ENCODE assay signal across 8 mouse cellular contexts in the genomic region with DNA sequence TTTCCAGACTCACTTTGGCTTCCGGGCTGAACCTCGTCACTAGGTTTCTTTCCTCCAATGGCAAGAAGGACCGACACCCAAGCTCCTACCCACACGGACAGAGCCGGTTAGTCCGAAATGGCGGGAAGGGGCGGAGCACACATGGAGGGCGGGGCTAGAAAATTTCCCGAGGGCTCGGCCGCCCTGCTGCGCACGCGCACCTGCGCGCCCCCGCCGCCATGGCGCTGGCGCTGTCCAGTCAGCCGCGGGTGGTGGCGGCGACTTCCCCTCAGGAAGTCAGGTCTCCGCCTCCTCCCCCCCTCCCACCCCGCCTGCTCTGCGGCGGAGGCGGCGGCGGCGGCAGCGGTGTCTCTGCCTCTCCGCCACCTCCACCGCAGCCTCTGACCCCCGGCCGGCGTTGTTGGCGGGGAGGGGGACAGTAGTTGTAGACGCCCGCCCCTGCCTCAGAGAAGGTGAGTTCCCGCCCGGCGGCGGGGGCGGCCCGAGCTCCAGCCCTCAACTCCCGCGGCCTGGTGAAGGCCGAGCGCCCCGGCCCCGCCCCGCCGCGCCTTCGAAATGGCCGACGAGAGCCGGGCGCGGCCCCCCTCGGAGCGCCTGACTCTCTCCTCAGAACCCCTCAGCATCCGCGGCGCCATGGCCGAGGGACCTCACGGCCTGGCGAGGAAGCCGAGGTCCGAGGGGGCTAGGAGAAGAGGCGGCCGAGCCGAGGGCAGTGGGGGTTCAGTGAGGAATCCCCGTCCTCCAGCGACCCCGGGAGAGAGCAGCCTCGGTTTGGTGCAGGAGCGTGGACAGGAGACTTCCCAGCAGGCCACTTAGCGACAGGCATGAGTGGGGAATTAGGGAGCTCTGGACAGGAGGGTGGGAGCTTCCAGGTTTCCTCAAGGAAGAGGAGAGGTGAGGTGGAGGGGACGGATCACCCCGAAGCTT. TPM values are rescaled to one million over a fixed set of nuclear protein-coding genes. Genes with fewer than 3 reads are reported as not detected.
A peak's percentile ranks its signal among the peaks of the same experiment; 100 is the strongest.
DNase-seq lines count a peak whose midpoint lies in the region; ATAC-seq lines count a peak whose summit lies in the region.

Gene Krcc1, plus strand, starts transcription at position 289 of the 927 bp plus-strand sequence.

- peak; percentile 99 for DNase-seq in B cell, adult 2 months
- peak; percentile 99 for DNase-seq in brain, adult 2 months (ENCODE audit: low read depth, low spot score)
- peak; percentile 98 for DNase-seq in heart, embryonic 10.5 days (ENCODE audit: low spot score)
- peak; percentile 98 for DNase-seq in liver
- peak; percentile 97 to 98 for DNase-seq in spleen, postnatal 4 days (ENCODE audit: low spot score in 2 of 2)

- peaks cover 21% of the 10 kb centered on the region for H3K4me1 ChIP-seq in heart, embryonic 10.5 days
- peaks cover 15% of the 10 kb centered on the region for H3K4me1 ChIP-seq in kidney, embryonic 15.5 days

- no peaks in the 10 kb centered on the region for H3K27me3 ChIP-seq in heart, embryonic 10.5 days (ENCODE audit: insufficient read depth, poor library complexity, severe bottlenecking)
- no peaks in the 10 kb centered on the region for H3K27me3 ChIP-seq in kidney, embryonic 15.5 days

- WGBS in heart, embryonic 10.5 days: under 1% methylated on average over 78 of the region's 84 CpGs
- under 1% methylated on average over 70 of the region's 84 CpGs for WGBS in kidney, embryonic 15.5 days

- peak within 1 kb of the TSS; percentile 65 for H3K4me2 ChIP-seq in kidney, embryonic 15.5 days

- H3K9ac ChIP-seq in kidney, embryonic 15.5 days: peak within 1 kb of the TSS; percentile 99

- no peaks in the 10 kb centered on the region for H3K36me3 ChIP-seq in heart, embryonic 10.5 days
- H3K36me3 ChIP-seq in kidney, embryonic 15.5 days: no peaks in the 10 kb centered on the region

- no peaks in the 10 kb centered on the region for H3K9me3 ChIP-seq in heart, embryonic 10.5 days
- no peaks in the 10 kb centered on the region for H3K9me3 ChIP-seq in kidney, embryonic 15.5 days (replicated peaks)

- peak within 1 kb of the TSS; percentile 87 for H3K4me3 ChIP-seq in heart, embryonic 10.5 days
- peak within 1 kb of the TSS; percentile 90 for H3K4me3 ChIP-seq in kidney, embryonic 15.5 days (replicated peaks)

- ATAC-seq in erythroblast, adult 5-6 weeks (replicated peaks; ENCODE audit: low FRiP score, poor library complexity, severe bottlenecking): peak; percentile 90
- peak; percentile 95 for ATAC-seq in kidney, embryonic 15.5 days (replicated peaks; ENCODE audit: low FRiP score)
- peak; percentile 95 for ATAC-seq in monocyte, adult 5-6 weeks (replicated peaks; ENCODE audit: insufficient number of reproducible peaks, low FRiP score, low TSS enrichment, poor library complexity, severe bottlenecking)

- peak within 1 kb of the TSS; percentile 97 for H3K27ac ChIP-seq in heart, embryonic 10.5 days
- H3K27ac ChIP-seq in kidney, embryonic 15.5 days: peak within 1 kb of the TSS; percentile 98

RNA-seq across cellular contexts. Expression of gene Krcc1, which starts in this region (rescaled TPM):
- total RNA-seq in erythroblast, adult 5-6 weeks (2015; ENCODE audit: low replicate concordance): 20.4 and 25.5 TPM in 2 replicates
- 39.8 and 43.4 TPM in 2 replicates for total RNA-seq in erythroblast, adult 5-6 weeks (2017; ENCODE audit: low replicate concordance)
- 53.5 and 55.5 TPM in 2 replicates for polyA plus RNA-seq in heart, embryonic 10.5 days (2016; fragmentation: Nextera tagmentation; extraction: Ambion mirVana)
- 54.4 and 56.0 TPM in 2 replicates for polyA plus RNA-seq in kidney, embryonic 15.5 days (2015; fragmentation: Nextera tagmentation; extraction: Ambion mirVana)
- 140 to 151 TPM (median 149 TPM) in 3 replicates for total RNA-seq in monocyte, adult 5-6 weeks (2017)

Comparison
In these comparisons a context has a peak if more than half of its experiments do, and no peak if none do; other contexts are left out.
1. Peak in every context shown above with its lines: DNase-seq, ATAC-seq, H3K4me3 ChIP-seq and H3K27ac ChIP-seq.